Mouse (Mus musculus) duodenum, adult 2 months (tissue): ENCODE measurements around the gene Gm17555. TPM values are rescaled to one million over a fixed set of nuclear protein-coding genes. Genes with fewer than 3 reads are reported as not detected.

Source experiments
- polyA plus RNA-seq: library from polyadenylated mRNA; depleted of rRNA; stranded (reverse); fragments of >200 nt; gene quantifications from 2 replicates; pipeline ENCODE4 v1.2.3, GENCODE M21; 2012; ENCODE audit warnings: low replicate concordance; rRNA removed

The Gm17555 gene
- not detected in 2 replicates for polyA plus RNA-seq

DNA sequence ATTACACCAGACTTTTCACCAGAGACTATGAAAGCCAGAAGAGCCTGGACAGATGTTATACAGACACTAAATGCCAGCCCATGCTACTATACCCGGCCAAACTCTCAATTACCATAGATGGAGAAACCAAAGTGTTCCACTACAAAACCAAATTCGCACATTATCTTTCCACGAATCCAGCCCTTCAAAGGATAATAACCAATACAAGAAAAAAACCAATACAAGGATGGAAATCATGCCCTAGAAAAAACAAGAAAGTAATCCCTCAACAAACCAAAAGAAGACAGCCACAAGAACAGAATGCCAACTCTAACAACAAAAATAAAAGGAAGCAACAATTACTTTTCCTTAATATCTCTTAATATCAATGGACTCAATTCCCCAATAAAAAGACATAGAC lies at the start of gene Gm17555:
Gene Gm17555 (plus strand): TSS at position 301 of the 400 bp plus-strand sequence.

Other genes starting within 250 kb of the Gm17555 start
- 0.70 and 1.4 TPM in 2 replicates for gene Fgf7, start 180.4 kb upstream of the Gm17555 start, polyA plus RNA-seq
- gene Fam227b, start 63.1 kb upstream of the Gm17555 start, polyA plus RNA-seq = not detected in 2 replicates
- 0.28 TPM in 2 replicates for gene Dtwd1, start 63.0 kb upstream of the Gm17555 start, polyA plus RNA-seq